Mouse (Mus musculus): Measurements from ENCODE around the gene Artn.

Artn gene

GRCm38 (mm10) chr4:117887920-117888319, 41.6 kb downstream of the Artn start:
- no peak for DNase-seq

GRCm38 (mm10) chr4:117887133-117887532, 42.4 kb downstream of the Artn start, which contains the start of gene Atp6v0b:
Gene Atp6v0b (minus strand): TSS chr4:117887333.
- peak; percentile 96 to 97 for DNase-seq

- DNase-seq = peak in 1 of 2 experiments; percentile 56
Measured at GRCm38 (mm10) chr4:117886644-117887043, 42.9 kb downstream of the Artn start.

- DNase-seq = no peak
Measured at GRCm38 (mm10) chr4:117885994-117886393, 43.6 kb downstream of the Artn start.

GRCm38 (mm10) chr4:117885093-117885492, 44.5 kb downstream of the Artn start:
- no peak for DNase-seq

- DNase-seq = no peak
Measured at GRCm38 (mm10) chr4:117884146-117884545, 45.4 kb downstream of the Artn start.

- DNase-seq = peak in 1 of 2 experiments; percentile 30
Measured at GRCm38 (mm10) chr4:117882701-117883691, 46.6 kb downstream of the Artn start, which contains the start of gene B4galt2. Gene B4galt2 (minus strand): TSS chr4:117883487.

- DNase-seq = no peak
Measured at GRCm38 (mm10) chr4:117878703-117879102, 50.9 kb downstream of the Artn start.

- DNase-seq = peak; percentile 45 to 52
Measured at GRCm38 (mm10) chr4:117878301-117878700, 51.3 kb downstream of the Artn start.
